Mouse (Mus musculus) embryonic fibroblast, embryonic 13.5 days (primary cell): ENCODE data around the gene Mblac2.
"Not testable (repeated sequence)": the region's sequence is repeated elsewhere in the genome, so short reads cannot be mapped to it uniquely, and the experiment has no call there.

Experiments used
- CTCF ChIP-seq: IDR thresholded peaks from 2 replicates; pipeline ENCODE4 v1.5.1; 2011; ENCODE audit warnings: mild to moderate bottlenecking, control low read depth, low read length, moderate library complexity, borderline replicate concordance; ENCODE audit not compliant: insufficient read depth
- POLR2A ChIP-seq: IDR thresholded peaks from 2 replicates; pipeline ENCODE4 v1.6.1; 2011; ENCODE audit warnings: low read depth, mild to moderate bottlenecking, control low read depth, low read length, moderate library complexity

DNA sequence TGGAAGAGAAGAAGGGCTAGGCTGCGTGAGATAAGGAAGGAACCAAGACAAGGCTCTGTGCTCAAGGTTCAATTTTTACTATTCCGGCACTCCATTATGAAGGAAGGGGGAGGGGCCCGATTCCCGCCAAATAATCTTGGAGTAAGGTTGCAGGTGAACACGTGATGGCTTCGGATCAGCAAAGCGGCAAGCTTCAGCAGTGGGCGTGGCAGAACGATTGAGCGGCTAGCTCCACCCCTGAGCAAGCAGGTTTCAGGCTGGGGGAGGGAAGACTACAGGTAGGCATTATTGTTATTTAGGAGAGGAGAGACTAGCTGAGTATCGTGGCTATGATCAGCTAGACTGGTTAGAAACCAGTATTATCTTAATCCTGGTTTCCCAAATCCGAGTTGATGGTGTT is 17.0 kb downstream of the Mblac2 start:
- not testable (repeated sequence) for TF ChIP-seq POLR2A, CTCF
